Mouse (Mus musculus): ENCODE results near the gene Nat8f6. TPM values are rescaled to one million over a fixed set of nuclear protein-coding genes. Genes with fewer than 3 reads are reported as not detected.

The Nat8f6 gene
- polyA plus RNA-seq (2012; rRNA removed), result 1.4 and 2.9 TPM in 2 replicates

GRCm38 (mm10) chr6:85820837-85821236 lies at the start of gene Nat8f6, which contains the start of gene Nat8f5:
Gene Nat8f6 (minus strand): TSS chr6:85820954.
Gene Nat8f5 (minus strand): TSS chr6:85820972.

GRCm38 (mm10) chr6:85869006-85869405 lies 48.3 kb upstream of the Nat8f6 start, which contains the start of gene Nat8f2:
Gene Nat8f2 (minus strand): TSS chr6:85869158.

GRCm38 (mm10) chr6:85831796-85832321 lies 11.1 kb upstream of the Nat8f6 start, which contains the start of gene Nat8:
Gene Nat8 (minus strand): TSS chr6:85832082.

GRCm38 (mm10) chr6:85765532-85765931 lies 55.2 kb downstream of the Nat8f6 start, which contains the start of gene Nat8f3:
Gene Nat8f3 (minus strand): TSS chr6:85765754.

Other genes starting within 250 kb of the Nat8f6 start
- gene Alms1, start 233.4 kb downstream of the Nat8f6 start, polyA plus RNA-seq (2012; rRNA removed), result 0.94 and 1.7 TPM in 2 replicates
- 1.4 and 1.6 TPM in 2 replicates for gene Nat8f7, start 107.7 kb downstream of the Nat8f6 start, polyA plus RNA-seq (2012; rRNA removed)
- 1.8 and 4.2 TPM in 2 replicates for gene Nat8f3, start 55.2 kb downstream of the Nat8f6 start, polyA plus RNA-seq (2012; rRNA removed)
- gene Nat8f5, start within 50 bp of the Nat8f6 start, polyA plus RNA-seq (2012; rRNA removed), result 0.24 and 0.33 TPM in 2 replicates
- gene Nat8, start 11.1 kb upstream of the Nat8f6 start, polyA plus RNA-seq (2012; rRNA removed), result 1.0 and 1.2 TPM in 2 replicates
- gene Nat8f2, start 48.2 kb upstream of the Nat8f6 start, polyA plus RNA-seq (2012; rRNA removed), result 0.25 and 0.52 TPM in 2 replicates
- gene Nat8f4, start 83.9 kb upstream of the Nat8f6 start, polyA plus RNA-seq (2012; rRNA removed), result 2.8 and 5.3 TPM in 2 replicates
- 15.0 and 15.4 TPM in 2 replicates for gene Tprkb, start 90.9 kb upstream of the Nat8f6 start, polyA plus RNA-seq (2012; rRNA removed)
- gene Nat8f1, start 94.7 kb upstream of the Nat8f6 start, polyA plus RNA-seq (2012; rRNA removed), result 9.9 and 14.9 TPM in 2 replicates
- 35.3 and 52.0 TPM in 2 replicates for gene Dusp11, start 140.7 kb upstream of the Nat8f6 start, polyA plus RNA-seq (2012; rRNA removed)
- gene Figla, start 195.2 kb upstream of the Nat8f6 start, polyA plus RNA-seq (2012; rRNA removed), result 2.7 and 2.8 TPM in 2 replicates
- 4.8 and 6.4 TPM in 2 replicates for gene Add2, start 207.7 kb upstream of the Nat8f6 start, polyA plus RNA-seq (2012; rRNA removed)